Mouse (Mus musculus) brain, embryonic 14.5 days (tissue): ENCODE data around the gene 1520401A03Rik. TPM values are rescaled to one million over a fixed set of nuclear protein-coding genes. Genes with fewer than 3 reads are reported as not detected.
A peak's percentile ranks its signal among the peaks of the same experiment; 100 is the strongest.
"Not testable (repeated sequence)": the region's sequence is repeated elsewhere in the genome, so short reads cannot be mapped to it uniquely, and the experiment has no call there.

Source experiments
- DNase-seq: peaks from one replicate; pipeline ENCODE4 v3.0.0-alpha.2; 2011; ENCODE audit warnings: low read depth
- CTCF ChIP-seq: fragments of 200-500 bp; IDR thresholded peaks from 2 replicates; pipeline ENCODE4 v1.5.1; 2012; ENCODE audit warnings: inconsistent platforms, mild to moderate bottlenecking, moderate library complexity, borderline replicate concordance; ENCODE audit not compliant: insufficient read depth, insufficient read length; ENCODE audit errors: extremely low read depth
- POLR2A ChIP-seq: fragments of 200-500 bp; IDR thresholded peaks from 2 replicates; pipeline ENCODE4 v1.6.1; 2012; ENCODE audit warnings: mild to moderate bottlenecking, inconsistent platforms, borderline replicate concordance; ENCODE audit not compliant: poor library complexity, insufficient read depth, insufficient read length, severe bottlenecking; ENCODE audit errors: extremely low read depth
- polyA plus RNA-seq: library from polyadenylated mRNA; depleted of rRNA; stranded (reverse); fragments of >200 nt; gene quantifications from 2 replicates; pipeline ENCODE4 v1.2.3, GENCODE M21; 2012; rRNA removed

1520401A03Rik gene
- polyA plus RNA-seq, result 0.14 and 0.28 TPM in 2 replicates

DNA sequence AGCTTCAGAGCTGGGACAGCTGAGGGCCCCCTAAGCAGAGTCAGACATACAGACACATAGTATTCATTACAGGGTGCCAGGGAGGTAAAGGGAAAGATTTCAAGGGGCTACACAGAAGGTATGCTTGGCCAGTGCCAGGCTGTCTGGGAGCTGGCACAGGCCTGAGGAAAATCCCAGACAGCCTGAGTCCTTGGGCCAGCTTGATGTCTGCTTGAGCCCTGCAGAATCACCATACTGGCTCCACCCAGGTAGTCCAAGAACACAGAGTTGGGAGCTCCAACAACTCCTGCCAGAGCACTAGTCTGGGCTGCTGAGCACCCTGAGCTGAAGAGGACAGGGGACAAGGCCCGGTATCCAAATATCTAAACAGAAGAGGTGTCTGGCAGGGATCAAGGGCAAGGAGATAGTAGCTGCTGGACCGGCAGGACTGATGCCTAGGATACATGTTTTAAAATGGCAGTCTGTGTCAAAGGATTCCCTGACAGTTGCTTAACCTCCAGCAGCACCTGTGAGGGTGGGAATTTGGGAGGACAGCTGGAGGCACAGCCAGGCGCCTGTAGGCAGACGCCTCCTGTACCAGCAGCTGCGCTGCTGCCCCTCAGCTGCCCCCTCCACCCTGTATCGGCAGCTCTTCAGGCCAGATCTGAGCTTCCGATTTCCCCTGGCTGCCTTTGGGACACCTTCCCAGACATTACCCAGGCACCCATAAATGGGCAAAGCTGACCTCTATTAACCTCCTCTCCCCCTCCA, at the start of gene 1520401A03Rik:
Gene 1520401A03Rik (minus strand): TSS at position 408 of the 750 bp plus-strand sequence.
- no peak for DNase-seq
- TF ChIP-seq CTCF (no peak), POLR2A (no peak)

DNA sequence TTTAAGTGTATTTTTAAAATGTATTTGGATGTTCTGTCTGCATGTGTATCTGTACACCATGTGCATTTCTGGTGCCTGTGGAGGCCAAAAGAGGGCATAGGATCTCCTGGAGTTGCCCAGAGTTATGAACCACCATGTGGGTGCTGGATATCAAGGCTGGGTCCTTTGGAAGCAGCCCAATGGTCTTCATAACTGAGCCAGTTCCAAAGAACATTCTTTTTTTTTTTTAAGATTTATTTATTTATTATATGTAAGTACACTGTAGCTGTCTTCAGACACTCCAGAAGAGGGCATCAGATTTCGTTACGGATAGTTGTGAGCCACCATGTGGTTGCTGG, 49.6 kb upstream of the 1520401A03Rik start:
- not testable (repeated sequence) for DNase-seq

DNA sequence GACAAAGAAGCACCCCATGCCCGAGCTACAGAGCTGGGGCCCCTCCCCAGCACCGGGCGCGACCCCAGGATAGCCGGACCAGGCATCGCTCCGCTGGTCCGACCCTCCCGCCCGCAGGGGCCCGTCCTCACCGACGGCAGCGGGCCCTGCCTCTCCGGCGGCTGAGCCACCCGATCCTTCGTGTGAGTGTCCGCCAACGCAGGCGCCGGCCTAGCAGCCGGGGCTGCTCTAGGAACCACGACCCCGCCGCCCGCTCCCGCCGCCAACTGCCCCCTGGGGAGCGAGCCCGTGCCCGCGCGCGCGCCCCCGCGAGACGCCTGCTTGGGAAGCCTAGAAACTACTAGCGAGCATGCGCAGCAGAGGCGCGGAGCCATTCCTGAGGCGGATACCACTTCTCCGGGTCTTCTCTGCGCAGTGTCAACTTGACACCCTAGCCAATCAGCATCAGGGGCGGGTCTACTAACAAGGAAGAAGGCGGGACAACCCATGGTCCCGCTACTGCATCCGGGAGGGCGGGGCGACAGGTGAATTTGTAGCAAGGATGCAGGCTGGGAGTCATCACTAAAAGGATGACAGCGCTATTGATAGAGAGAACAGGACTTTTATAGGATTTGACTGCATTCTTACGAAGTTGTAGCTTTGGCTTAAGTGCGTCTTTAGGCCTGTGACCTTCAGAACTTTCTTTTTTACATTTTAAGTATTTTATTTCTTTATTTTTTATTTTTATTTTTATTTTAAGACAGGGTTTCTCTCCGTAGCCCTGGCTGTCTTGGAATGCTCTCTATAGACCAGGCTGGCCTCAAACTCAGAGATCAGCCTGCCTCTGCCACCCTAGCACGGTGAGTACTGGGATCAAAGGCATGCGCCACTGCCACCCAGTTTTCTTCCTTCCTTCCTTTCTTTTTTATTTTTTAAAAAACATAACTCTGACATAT, 49.0 kb upstream of the 1520401A03Rik start, which contains the start of gene Flywch1:
Gene Flywch1 (minus strand): TSS at position 319 of the 935 bp plus-strand sequence.
- TF ChIP-seq CTCF (no peak), POLR2A (peak; percentile 95)
- DNase-seq, result peak; percentile 100

- peak; percentile 55 for DNase-seq
- TF ChIP-seq CTCF, result no peak
- TF ChIP-seq POLR2A, result no peak
Observed at GRCm38 (mm10) chr17:23770896-23771283, 48.3 kb upstream of the 1520401A03Rik start.

GRCm38 (mm10) chr17:23770493-23770892, 47.9 kb upstream of the 1520401A03Rik start:
- DNase-seq, result peak; percentile 39
- TF ChIP-seq CTCF (no peak), POLR2A (no peak)

DNA sequence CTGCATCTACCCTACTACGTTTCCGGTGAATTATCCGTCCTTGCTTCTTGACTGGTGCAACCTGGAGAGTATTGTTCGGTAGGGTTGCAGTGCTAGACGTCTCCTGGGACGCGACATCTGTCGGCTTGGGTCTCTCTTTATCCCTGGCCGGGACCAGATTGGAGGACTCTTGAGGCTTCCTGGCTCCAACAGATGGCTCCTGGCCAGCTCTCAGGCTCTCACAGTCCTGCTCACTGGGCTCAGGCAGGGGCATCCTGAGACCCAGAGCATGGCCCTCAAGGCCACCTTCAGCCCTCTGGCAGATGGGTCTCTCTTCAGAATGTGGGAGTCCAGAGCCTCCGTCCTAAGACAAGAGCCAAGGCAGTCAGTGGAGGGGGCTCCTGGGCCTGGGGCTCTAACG, 40.4 kb upstream of the 1520401A03Rik start:
- DNase-seq, result no peak
- TF ChIP-seq CTCF (no peak), POLR2A (no peak)

GRCm38 (mm10) chr17:23761155-23761554, 38.6 kb upstream of the 1520401A03Rik start:
- no peak for DNase-seq
- no peak for TF ChIP-seq CTCF
- TF ChIP-seq POLR2A, result no peak

GRCm38 (mm10) chr17:23760231-23760630, 37.6 kb upstream of the 1520401A03Rik start:
- TF ChIP-seq CTCF (no peak), POLR2A (no peak)
- DNase-seq, result no peak

GRCm38 (mm10) chr17:23758801-23759200, 36.2 kb upstream of the 1520401A03Rik start:
- DNase-seq, result peak; percentile 23
- TF ChIP-seq CTCF (no peak), POLR2A (no peak)

- no peak for DNase-seq
- TF ChIP-seq POLR2A, result no peak
- no peak for TF ChIP-seq CTCF
Observed at GRCm38 (mm10) chr17:23757581-23757980, 35.0 kb upstream of the 1520401A03Rik start.

DNA sequence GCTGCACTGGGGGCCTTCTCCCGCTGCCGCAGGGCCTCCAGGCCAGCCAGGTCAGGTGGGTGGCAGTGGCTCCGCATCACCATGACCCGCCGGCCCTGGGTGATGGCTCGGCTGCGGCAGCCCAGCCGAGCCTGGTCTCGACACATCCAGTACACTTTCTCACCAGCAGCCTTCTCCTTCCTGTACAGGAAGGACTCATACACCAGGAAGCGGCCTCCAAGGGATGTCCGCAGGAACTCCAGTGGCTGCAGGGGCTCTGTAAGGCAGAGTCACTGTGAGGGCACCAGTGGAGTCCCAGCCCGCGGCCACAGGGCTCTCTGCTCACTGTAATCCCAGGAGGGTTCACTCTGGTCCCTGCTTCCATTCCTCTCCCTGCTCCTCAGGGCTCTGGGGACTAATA, 33.1 kb upstream of the 1520401A03Rik start:
- TF ChIP-seq POLR2A, result no peak
- TF ChIP-seq CTCF, result no peak
- DNase-seq, result no peak

- TF ChIP-seq CTCF, result no peak
- TF ChIP-seq POLR2A, result no peak
- no peak for DNase-seq
Observed at GRCm38 (mm10) chr17:23749400-23750191, 27.0 kb upstream of the 1520401A03Rik start.

DNA sequence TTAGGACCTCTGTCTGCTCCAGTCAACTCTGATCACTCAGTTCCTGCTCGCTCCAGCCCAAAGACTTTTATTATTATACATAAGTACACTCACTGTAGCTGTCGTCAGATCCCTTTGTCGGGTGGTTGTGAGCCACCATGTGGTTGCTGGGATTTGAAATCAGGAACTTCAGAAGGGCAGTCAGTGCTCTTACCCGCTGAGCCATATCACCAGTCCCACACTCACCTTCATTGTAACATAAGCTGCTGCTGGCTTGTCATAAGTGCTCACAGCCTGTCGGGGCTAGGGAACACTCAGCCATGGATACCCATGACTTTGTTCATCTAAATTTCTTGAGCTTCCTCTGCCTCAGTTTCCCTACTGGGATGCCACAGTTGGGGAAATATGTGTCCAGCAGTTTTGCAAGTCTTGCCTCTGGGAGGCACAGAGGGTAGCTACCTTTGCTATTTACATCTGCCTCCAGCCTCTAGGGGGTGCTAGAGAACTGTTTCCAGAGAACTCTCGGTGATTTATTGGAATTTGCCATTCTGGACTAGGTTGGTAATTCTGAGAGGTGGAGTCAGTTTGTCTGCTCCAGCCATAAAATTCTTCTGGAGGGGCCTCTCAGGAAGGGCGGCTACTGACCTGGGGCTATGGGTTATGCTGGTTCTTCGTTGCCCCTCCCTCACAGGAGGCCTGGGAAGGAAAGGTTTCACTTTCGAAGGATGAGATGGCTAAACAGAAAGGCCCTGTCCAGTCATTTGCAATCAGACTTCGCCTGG, 26.2 kb upstream of the 1520401A03Rik start:
- peak; percentile 75 for DNase-seq
- TF ChIP-seq CTCF (peak; percentile 68; the same call in 1 of the 2 replicates), POLR2A (no peak)

DNA sequence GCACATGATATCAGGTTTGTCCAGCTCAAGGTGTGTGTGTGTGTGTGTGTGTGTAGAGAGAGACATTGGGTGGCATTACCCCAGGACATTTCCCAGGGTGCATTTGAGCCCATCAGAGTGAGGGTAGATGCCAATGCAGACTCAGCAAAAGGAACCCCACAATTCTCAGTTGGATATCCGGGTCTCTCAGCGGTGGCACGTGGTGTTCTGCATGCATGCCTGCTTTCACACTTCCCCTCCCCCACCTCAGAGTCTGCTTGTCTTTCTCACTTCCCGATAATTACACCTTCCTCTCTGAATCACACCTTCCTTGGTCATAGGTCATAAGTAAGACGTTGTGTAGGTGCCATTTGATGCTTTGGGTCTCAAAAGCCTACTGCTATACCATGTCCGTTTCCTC, 25.4 kb upstream of the 1520401A03Rik start:
- no peak for DNase-seq
- no peak for TF ChIP-seq POLR2A
- TF ChIP-seq CTCF, result no peak
